Mouse (Mus musculus): ENCODE measurements around the gene Rnft1. TPM values are rescaled to one million over a fixed set of nuclear protein-coding genes. Genes with fewer than 3 reads are reported as not detected.
"Not testable (repeated sequence)": the region's sequence is repeated elsewhere in the genome, so short reads cannot be mapped to it uniquely, and the experiment has no call there.

Rnft1 gene
- 4.1 and 4.4 TPM in 2 replicates for polyA plus RNA-seq (2012; rRNA removed)

DNA sequence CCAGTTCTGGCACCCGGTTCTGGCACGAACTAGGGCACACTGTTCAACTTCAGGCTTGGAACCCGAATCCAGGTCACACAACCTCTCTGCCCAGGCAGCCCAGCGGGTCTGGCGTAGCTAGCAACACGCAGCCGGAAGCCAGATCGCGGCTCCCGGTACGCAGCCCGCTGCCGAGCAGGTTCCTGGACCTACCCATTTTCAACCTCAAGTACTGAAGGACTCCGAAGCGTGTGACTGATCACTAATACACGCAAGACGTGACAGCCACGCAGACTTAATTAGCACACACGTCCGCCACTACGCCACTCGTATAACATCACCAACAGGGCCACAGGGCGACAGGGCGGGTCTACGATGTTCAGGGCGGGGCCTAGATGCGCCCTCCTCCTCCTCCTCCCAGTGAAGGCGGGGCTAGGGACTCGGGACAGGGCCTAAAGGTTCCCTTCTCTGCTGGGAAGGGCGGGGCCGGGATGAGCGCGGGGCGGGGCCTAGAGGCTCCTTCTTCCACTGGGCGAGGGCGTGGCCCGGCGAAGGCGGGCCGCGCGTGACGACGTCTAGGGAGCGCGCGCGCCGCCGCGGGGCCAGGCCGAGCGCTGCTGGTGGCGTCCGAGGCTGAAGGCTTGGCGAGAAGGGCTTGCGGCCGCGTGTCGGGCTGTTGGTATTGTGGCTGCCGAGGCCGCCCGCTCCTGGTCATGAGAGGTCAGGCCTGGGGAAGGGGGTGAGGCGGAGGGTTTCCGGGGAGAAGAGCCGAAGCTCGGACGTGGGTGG, at the start of gene Rnft1:
Gene Rnft1, plus strand, starts transcription at position 557 of the 768 bp plus-strand sequence.
- peak; percentile 98 for DNase-seq
- H3K4me1 ChIP-seq (ENCODE audit: control insufficient read depth, insufficient read depth, low read length), result 0 out of 2 replicates have a peak, but pooled peaks cover 2% of the 10 kb centered on the region
- peak within 1 kb of the TSS; percentile 84 for H3K4me3 ChIP-seq (replicated peaks; ENCODE audit: extremely low read depth, low read depth, low read length)
- under 1% methylated on average over 68 of the region's 68 CpGs for WGBS
- peak; percentile 96 for TF ChIP-seq POLR2A (IDR thresholded peaks at IDR 0.05; ENCODE audit: borderline replicate concordance, extremely low read depth, low read depth, low read length)
- no peak for TF ChIP-seq CTCF (IDR thresholded peaks at IDR 0.05; ENCODE audit: insufficient read depth, low read length)

DNA sequence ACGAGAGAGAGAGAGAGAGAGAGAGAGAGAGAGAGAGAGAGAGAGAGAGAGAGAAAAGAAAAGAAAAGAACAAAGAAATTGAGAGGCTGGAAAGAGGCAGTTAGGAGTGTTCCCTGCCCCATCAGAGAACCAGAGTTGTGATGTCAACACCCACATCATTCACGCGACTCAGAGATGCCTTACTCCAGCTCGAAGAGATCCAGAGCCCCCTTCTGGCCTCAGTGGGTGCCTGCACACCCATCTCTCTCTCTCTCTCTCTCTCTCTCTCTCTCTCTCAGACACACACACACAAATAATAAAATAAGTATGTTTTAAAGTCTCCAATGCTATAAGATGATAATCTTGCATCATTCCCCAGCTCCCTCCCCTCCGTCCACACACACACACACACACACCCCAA, 47.6 kb upstream of the Rnft1 start:
- no peak for TF ChIP-seq POLR2A (IDR thresholded peaks at IDR 0.05; ENCODE audit: borderline replicate concordance, extremely low read depth, low read depth, low read length)
- TF ChIP-seq CTCF (IDR thresholded peaks at IDR 0.05; ENCODE audit: insufficient read depth, low read length), result peak; percentile 50
- Histone ChIP-seq H3K4me3 (replicated peaks; ENCODE audit: extremely low read depth, low read depth, low read length) (no peak overlapping the region), H3K4me1 (ENCODE audit: control insufficient read depth, insufficient read depth, low read length) (no peaks in the 10 kb centered on the region)
- DNase-seq, result no peak
- 13% methylated on average over 5 of the region's 5 CpGs for WGBS

- no peak for TF ChIP-seq POLR2A (IDR thresholded peaks at IDR 0.05; ENCODE audit: borderline replicate concordance, extremely low read depth, low read depth, low read length)
- no peak for TF ChIP-seq CTCF (IDR thresholded peaks at IDR 0.05; ENCODE audit: insufficient read depth, low read length)
- no peak overlapping the region for H3K4me3 ChIP-seq (replicated peaks; ENCODE audit: extremely low read depth, low read depth, low read length)
- H3K4me1 ChIP-seq (ENCODE audit: control insufficient read depth, insufficient read depth, low read length), result no peaks in the 10 kb centered on the region
- 46% methylated on average over 4 of the region's 4 CpGs for WGBS
- DNase-seq, result no peak
These were observed 46.2 kb upstream of the Rnft1 start for GRCm38 (mm10) chr11:86438261-86438660.

- Histone ChIP-seq H3K4me3 (replicated peaks; ENCODE audit: extremely low read depth, low read depth, low read length) (no peak overlapping the region), H3K4me1 (ENCODE audit: control insufficient read depth, insufficient read depth, low read length) (no peaks in the 10 kb centered on the region)
- TF ChIP-seq CTCF (IDR thresholded peaks at IDR 0.05; ENCODE audit: insufficient read depth, low read length) (no peak), POLR2A (IDR thresholded peaks at IDR 0.05; ENCODE audit: borderline replicate concordance, extremely low read depth, low read depth, low read length) (no peak)
- WGBS, result 48% methylated on average over 5 of the region's 5 CpGs
- DNase-seq, result no peak
These were observed 43.7 kb upstream of the Rnft1 start for GRCm38 (mm10) chr11:86440791-86441190.

DNA sequence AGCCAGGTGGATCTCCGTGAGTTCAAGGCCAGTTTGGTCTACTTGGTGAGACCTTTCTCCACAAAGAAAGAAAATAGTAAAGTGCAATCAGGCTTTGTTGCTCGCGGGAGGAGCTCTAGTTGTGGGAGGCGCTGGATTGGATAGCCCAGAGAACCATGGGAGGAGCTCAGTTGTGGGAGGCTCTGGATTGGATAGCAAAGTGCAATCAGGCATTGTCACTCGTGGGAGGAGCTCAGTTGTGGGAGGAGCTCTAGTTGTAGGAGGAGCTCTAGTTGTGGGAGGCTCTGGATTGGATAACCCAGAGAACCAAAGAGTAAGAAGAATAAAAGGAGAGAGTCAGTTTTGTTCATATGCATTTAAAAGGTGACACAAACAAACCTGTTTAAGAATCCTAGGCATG, 30.5 kb upstream of the Rnft1 start:
- TF ChIP-seq POLR2A (IDR thresholded peaks at IDR 0.05; ENCODE audit: borderline replicate concordance, extremely low read depth, low read depth, low read length) (no peak), CTCF (IDR thresholded peaks at IDR 0.05; ENCODE audit: insufficient read depth, low read length) (no peak)
- DNase-seq, result no peak
- no peaks in the 10 kb centered on the region for H3K4me1 ChIP-seq (ENCODE audit: control insufficient read depth, insufficient read depth, low read length)
- WGBS, result 89% methylated on average over 5 of the region's 5 CpGs
- H3K4me3 ChIP-seq (replicated peaks; ENCODE audit: extremely low read depth, low read depth, low read length), result no peak overlapping the region

GRCm38 (mm10) chr11:86457545-86457944, 26.9 kb upstream of the Rnft1 start:
- WGBS, result 81% methylated on average over 6 of the region's 6 CpGs
- no peak for TF ChIP-seq POLR2A (IDR thresholded peaks at IDR 0.05; ENCODE audit: borderline replicate concordance, extremely low read depth, low read depth, low read length)
- Histone ChIP-seq H3K4me1 (ENCODE audit: control insufficient read depth, insufficient read depth, low read length) (no peaks in the 10 kb centered on the region), H3K4me3 (replicated peaks; ENCODE audit: extremely low read depth, low read depth, low read length) (no peak overlapping the region)
- DNase-seq, result no peak

- TF ChIP-seq POLR2A (IDR thresholded peaks at IDR 0.05; ENCODE audit: borderline replicate concordance, extremely low read depth, low read depth, low read length) (no peak), CTCF (IDR thresholded peaks at IDR 0.05; ENCODE audit: insufficient read depth, low read length) (no peak)
- no peak for DNase-seq
- WGBS, result 84% methylated on average over 6 of the region's 6 CpGs
- no peaks in the 10 kb centered on the region for H3K4me1 ChIP-seq (ENCODE audit: control insufficient read depth, insufficient read depth, low read length)
- H3K4me3 ChIP-seq (replicated peaks; ENCODE audit: extremely low read depth, low read depth, low read length), result no peak overlapping the region
These were observed 25.6 kb upstream of the Rnft1 start for GRCm38 (mm10) chr11:86458866-86459265.

- no peak for TF ChIP-seq CTCF (IDR thresholded peaks at IDR 0.05; ENCODE audit: insufficient read depth, low read length)
- no peak for TF ChIP-seq POLR2A (IDR thresholded peaks at IDR 0.05; ENCODE audit: borderline replicate concordance, extremely low read depth, low read depth, low read length)
- Histone ChIP-seq H3K4me1 (ENCODE audit: control insufficient read depth, insufficient read depth, low read length) (no peaks in the 10 kb centered on the region), H3K4me3 (replicated peaks; ENCODE audit: extremely low read depth, low read depth, low read length) (no peak overlapping the region)
- DNase-seq, result no peak
These were observed 21.9 kb upstream of the Rnft1 start for GRCm38 (mm10) chr11:86462579-86462978.

- WGBS, result 13% methylated on average over 8 of the region's 8 CpGs
- H3K4me3 ChIP-seq (replicated peaks; ENCODE audit: extremely low read depth, low read depth, low read length); H3K4me1 ChIP-seq (ENCODE audit: control insufficient read depth, insufficient read depth, low read length): not testable (repeated sequence)
- TF ChIP-seq CTCF (IDR thresholded peaks at IDR 0.05; ENCODE audit: insufficient read depth, low read length), result peak; percentile 66
- DNase-seq, result peak; percentile 34
These were observed 20.2 kb upstream of the Rnft1 start for GRCm38 (mm10) chr11:86464275-86464674.

GRCm38 (mm10) chr11:86468345-86468744, 16.1 kb upstream of the Rnft1 start:
- Histone ChIP-seq H3K4me3 (replicated peaks; ENCODE audit: extremely low read depth, low read depth, low read length) (no peak overlapping the region), H3K4me1 (ENCODE audit: control insufficient read depth, insufficient read depth, low read length) (peaks cover 2% of the 10 kb centered on the region)
- no peak for TF ChIP-seq CTCF (IDR thresholded peaks at IDR 0.05; ENCODE audit: insufficient read depth, low read length)
- no peak for TF ChIP-seq POLR2A (IDR thresholded peaks at IDR 0.05; ENCODE audit: borderline replicate concordance, extremely low read depth, low read depth, low read length)
- WGBS, result 67% methylated on average over 8 of the region's 8 CpGs
- peak; percentile 15 for DNase-seq
